ENCODE assay signal across 19 mouse cellular contexts in genomic region chr5:72860899-72861298, GRCm38 (mm10). TPM values are rescaled to one million over a fixed set of nuclear protein-coding genes. Genes with fewer than 3 reads are reported as not detected.
DNase-seq lines count a peak whose midpoint lies in the region; ATAC-seq and TF ChIP-seq lines count a peak whose summit lies in the region.
"Had no signal": no experiment of that assay in that cellular context is flagged by ENCODE, and none has a peak within 500 bp of the region (broad histone marks: within the 10 kb centered on the region; RNA-seq: fewer than 3 reads in every experiment).

No protein-coding gene starts in this region.

- H3K4me2 ChIP-seq in midbrain, embryonic 11.5 days, result no peak overlapping the region
- H3K4me2 ChIP-seq in midbrain, postnatal 0 days (ENCODE audit: low read depth, low read length, poor library complexity, severe bottlenecking), result no peak overlapping the region
- H3K4me2 ChIP-seq in neural tube, embryonic 15.5 days, result no peak overlapping the region
- H3K4me2 ChIP-seq: forebrain, embryonic 13.5 days; intestine, embryonic 15.5 days; liver, embryonic 13.5 days; lung, embryonic 14.5 days; midbrain, embryonic 12.5 days had no signal

- no peak overlapping the region for H3K9ac ChIP-seq in midbrain, embryonic 11.5 days (ENCODE audit: low read length)
- no peak overlapping the region for H3K9ac ChIP-seq in midbrain, postnatal 0 days (replicated peaks; ENCODE audit: low read length, poor library complexity, severe bottlenecking)
- H3K9ac ChIP-seq in neural tube, embryonic 15.5 days (replicated peaks), result no peak overlapping the region
- H3K9ac ChIP-seq: forebrain, embryonic 13.5 days; intestine, embryonic 15.5 days; liver, embryonic 13.5 days; lung, embryonic 14.5 days; midbrain, embryonic 12.5 days had no signal

- no peaks in the 10 kb centered on the region for H3K9me3 ChIP-seq in midbrain, embryonic 11.5 days (ENCODE audit: control insufficient read depth, low read length)
- peaks cover 3% of the 10 kb centered on the region; the same call in 1 of the 2 replicates for H3K9me3 ChIP-seq in midbrain, postnatal 0 days (ENCODE audit: low read length)
- H3K9me3 ChIP-seq in neural tube, embryonic 15.5 days (replicated peaks), result no peaks in the 10 kb centered on the region
- H3K9me3 ChIP-seq: intestine, embryonic 15.5 days; liver, embryonic 13.5 days had no signal

- WGBS in midbrain, embryonic 11.5 days, result 82% methylated on average over 8 of the region's 8 CpGs
- WGBS in midbrain, postnatal 0 days, result 81% methylated on average over 8 of the region's 8 CpGs
- WGBS in neural tube, embryonic 15.5 days, result 79% methylated on average over 8 of the region's 8 CpGs

- DNase-seq in kidney, adult 18-20 months, result peak; percentile 28
- no peak for DNase-seq in kidney, adult 11 months
- peak; percentile 33 for DNase-seq in midbrain, embryonic 11.5 days (ENCODE audit: low spot score, missing footprints)
- DNase-seq in midbrain, postnatal 0 days (ENCODE audit: low spot score), result no peak
- peak; percentile 58 for DNase-seq in kidney, postnatal 10 days
- no peak for DNase-seq in thymus, postnatal 10 days (ENCODE audit: low spot score in 2 of 2)
- DNase-seq in urinary bladder, postnatal 14 days (ENCODE audit: low spot score), result no peak
- DNase-seq: adrenal gland, postnatal 10 days; cerebellum, adult 8-10 months; cerebellum, postnatal 36 days; liver, embryonic 13.5 days; lung, embryonic 14.5 days; lung, postnatal 36 days; spleen, adult 18-20 months had no signal

- H3K27me3 ChIP-seq in midbrain, embryonic 11.5 days (ENCODE audit: control insufficient read depth, insufficient read depth, low read length), result no peaks in the 10 kb centered on the region
- H3K27me3 ChIP-seq in midbrain, postnatal 0 days (ENCODE audit: insufficient read depth, low read length), result no peaks in the 10 kb centered on the region
- no peaks in the 10 kb centered on the region for H3K27me3 ChIP-seq in neural tube, embryonic 15.5 days (replicated peaks)
- H3K27me3 ChIP-seq: intestine, embryonic 15.5 days had no signal

- H3K4me3 ChIP-seq in midbrain, embryonic 11.5 days (ENCODE audit: low read depth, low read length), result no peak overlapping the region
- H3K4me3 ChIP-seq in midbrain, postnatal 0 days (ENCODE audit: low read depth, low read length), result no peak overlapping the region
- no peak overlapping the region for H3K4me3 ChIP-seq in neural tube, embryonic 15.5 days (replicated peaks)
- H3K4me3 ChIP-seq: forebrain, embryonic 13.5 days; intestine, embryonic 15.5 days; liver, embryonic 13.5 days; midbrain, embryonic 12.5 days had no signal

- H3K36me3 ChIP-seq in midbrain, embryonic 11.5 days (ENCODE audit: control insufficient read depth, insufficient read depth, low read length), result no peaks in the 10 kb centered on the region
- no peaks in the 10 kb centered on the region for H3K36me3 ChIP-seq in midbrain, postnatal 0 days (ENCODE audit: insufficient read depth, low read length)
- H3K36me3 ChIP-seq in neural tube, embryonic 15.5 days, result no peaks in the 10 kb centered on the region
- H3K36me3 ChIP-seq: intestine, embryonic 15.5 days; liver, embryonic 13.5 days; midbrain, embryonic 12.5 days had no signal

- ATAC-seq in midbrain, embryonic 11.5 days (ENCODE audit: low FRiP score), result no peak
- ATAC-seq in midbrain, postnatal 0 days (ENCODE audit: low FRiP score), result no peak
- ATAC-seq in neural tube, embryonic 15.5 days (ENCODE audit: low FRiP score), result no peak
- ATAC-seq: forebrain, embryonic 13.5 days; hindbrain, embryonic 16.5 days; intestine, embryonic 15.5 days had no signal

- H3K4me1 ChIP-seq in midbrain, embryonic 11.5 days (ENCODE audit: control insufficient read depth, insufficient read depth, low read length), result 0 out of 2 replicates have a peak, but pooled peaks cover under 1% of the 10 kb centered on the region
- H3K4me1 ChIP-seq in midbrain, postnatal 0 days (ENCODE audit: insufficient read depth, low read length), result no peaks in the 10 kb centered on the region
- no peaks in the 10 kb centered on the region for H3K4me1 ChIP-seq in neural tube, embryonic 15.5 days

- H3K27ac ChIP-seq in midbrain, embryonic 11.5 days (ENCODE audit: low read depth, low read length), result no peak overlapping the region
- H3K27ac ChIP-seq in midbrain, postnatal 0 days (ENCODE audit: low read depth, low read length), result no peak overlapping the region
- no peak overlapping the region for H3K27ac ChIP-seq in neural tube, embryonic 15.5 days (replicated peaks)
- H3K27ac ChIP-seq: forebrain, embryonic 13.5 days; intestine, embryonic 15.5 days; liver, embryonic 13.5 days; midbrain, embryonic 12.5 days had no signal

- TF ChIP-seq CTCF in midbrain, postnatal 0 days (IDR thresholded peaks at IDR 0.05), result no peak

RNA-seq across cellular contexts. Expression of gene Tec, which starts 7.4 kb away (rescaled TPM):
- 3.3 and 4.5 TPM in 2 replicates for polyA plus RNA-seq in midbrain, embryonic 11.5 days (2014; fragmentation: Nextera tagmentation; extraction: Ambion mirVana)
- 3.9 and 5.4 TPM in 2 replicates for total RNA-seq in midbrain, postnatal 0 days (2014; rRNA removed)
- polyA plus RNA-seq in midbrain, postnatal 0 days (2015; fragmentation: Nextera tagmentation; extraction: Ambion mirVana), result 2.3 TPM in 2 replicates
- 8.8 and 11.5 TPM in 2 replicates for polyA plus RNA-seq in neural tube, embryonic 15.5 days (2015; fragmentation: Nextera tagmentation; extraction: Ambion mirVana)

RNA-seq across cellular contexts. Expression of gene Slain2, which starts 53.2 kb away (rescaled TPM):
- 27.5 and 28.2 TPM in 2 replicates for polyA plus RNA-seq in midbrain, embryonic 11.5 days (2014; fragmentation: Nextera tagmentation; extraction: Ambion mirVana)
- 42.2 and 46.2 TPM in 2 replicates for total RNA-seq in midbrain, postnatal 0 days (2014; rRNA removed)
- 9.9 and 10.8 TPM in 2 replicates for polyA plus RNA-seq in midbrain, postnatal 0 days (2015; fragmentation: Nextera tagmentation; extraction: Ambion mirVana)
- 15.0 and 15.3 TPM in 2 replicates for polyA plus RNA-seq in neural tube, embryonic 15.5 days (2015; fragmentation: Nextera tagmentation; extraction: Ambion mirVana)

Comparison
In these comparisons a context has a peak if more than half of its experiments do, and no peak if none do; other contexts are left out.
1. DNase-seq: peak in kidney, adult 18-20 months (single experiment), midbrain, embryonic 11.5 days (single experiment) and kidney, postnatal 10 days (single experiment); none in kidney, adult 11 months (single experiment), midbrain, postnatal 0 days (single experiment), thymus, postnatal 10 days (0 of 2) and urinary bladder, postnatal 14 days (single experiment).